Mouse (Mus musculus) cortical plate, adult 2 months (tissue): ENCODE measurements around the gene Dhx37. TPM values are rescaled to one million over a fixed set of nuclear protein-coding genes. Genes with fewer than 3 reads are reported as not detected.

Experiments used
- H3K27ac ChIP-seq: fragments of 200-500 bp; 2 replicates; pipeline ENCODE4 v1.5.1; 2012; ENCODE audit warnings: low read length, control low read depth, inconsistent platforms; ENCODE audit not compliant: insufficient read depth
- H3K4me1 ChIP-seq: fragments of 200-500 bp; 2 replicates; pipeline ENCODE4 v1.6.1; 2011; ENCODE audit warnings: low read length; ENCODE audit not compliant: control insufficient read depth, insufficient read depth
- H3K4me3 ChIP-seq: fragments of 200-500 bp; 2 replicates; pipeline ENCODE4 v1.5.1; 2011; ENCODE audit warnings: mild to moderate bottlenecking, low read length, control low read depth; ENCODE audit not compliant: insufficient read depth
- CTCF ChIP-seq: fragments of 200-500 bp; IDR thresholded peaks from 2 replicates; pipeline ENCODE4 v1.5.1; 2011; ENCODE audit warnings: mild to moderate bottlenecking, control low read depth, low read length; ENCODE audit not compliant: insufficient read depth; ENCODE audit errors: extremely low read depth
- POLR2A ChIP-seq: fragments of 200-500 bp; IDR thresholded peaks from 2 replicates; pipeline ENCODE4 v1.6.1; 2011; ENCODE audit warnings: mild to moderate bottlenecking, low read length, control low read depth; ENCODE audit not compliant: insufficient read depth; ENCODE audit errors: extremely low read depth
- polyA plus RNA-seq: library from polyadenylated mRNA; depleted of rRNA; stranded (reverse); fragments of >200 nt; gene quantifications from 2 replicates; pipeline ENCODE4 v1.2.3, GENCODE M21; 2012

Dhx37 gene
- polyA plus RNA-seq, 1 experiment: 16.9 TPM

DNA sequence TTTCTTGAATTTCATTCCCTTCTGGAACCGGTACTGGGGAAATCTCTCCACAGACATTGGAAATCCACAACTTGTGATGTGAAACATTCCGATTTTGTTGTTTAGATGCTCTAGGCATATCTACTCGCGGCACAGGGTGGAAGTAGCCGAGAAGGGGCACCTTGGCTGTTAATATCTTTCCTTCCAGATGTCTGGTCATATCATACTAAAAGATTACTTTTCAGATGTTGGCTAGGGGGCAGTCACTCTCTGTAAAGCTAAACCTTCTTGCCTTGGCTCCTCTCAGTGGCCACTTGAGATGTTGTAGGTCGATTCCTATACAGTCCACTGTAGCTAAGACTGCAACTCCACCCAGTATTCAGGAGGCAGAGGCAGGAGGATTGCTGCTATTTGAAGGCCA lies 22.2 kb upstream of the Dhx37 start:
- H3K27ac ChIP-seq: no peak overlapping the region
- no peak overlapping the region for H3K4me3 ChIP-seq
- TF ChIP-seq POLR2A: no peak
- no peak for TF ChIP-seq CTCF
- H3K4me1 ChIP-seq: no peaks in the 10 kb centered on the region

DNA sequence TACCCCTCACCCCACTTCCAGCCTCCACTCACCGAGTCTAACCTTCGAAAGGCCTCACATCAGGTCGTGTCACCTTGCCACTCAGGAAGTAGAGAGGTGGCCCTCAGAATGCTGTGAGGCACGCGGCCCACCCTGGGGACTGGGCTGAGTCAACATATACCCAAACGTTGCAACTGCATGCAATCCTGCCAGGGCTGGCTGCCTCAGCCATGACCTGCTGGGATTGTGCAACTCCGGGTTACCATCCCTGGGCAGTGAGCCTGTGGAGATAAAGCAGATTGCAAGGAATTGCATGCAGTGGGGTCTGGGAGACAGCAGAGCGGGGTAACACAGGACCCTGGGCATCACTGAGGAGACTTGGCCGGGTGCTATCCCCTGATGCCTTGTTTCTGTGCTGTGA lies 18.7 kb upstream of the Dhx37 start:
- H3K4me3 ChIP-seq: no peak overlapping the region
- TF ChIP-seq POLR2A: no peak
- peaks cover 3% of the 10 kb centered on the region; the same call in 1 of the 2 replicates for H3K4me1 ChIP-seq
- no peak overlapping the region for H3K27ac ChIP-seq

DNA sequence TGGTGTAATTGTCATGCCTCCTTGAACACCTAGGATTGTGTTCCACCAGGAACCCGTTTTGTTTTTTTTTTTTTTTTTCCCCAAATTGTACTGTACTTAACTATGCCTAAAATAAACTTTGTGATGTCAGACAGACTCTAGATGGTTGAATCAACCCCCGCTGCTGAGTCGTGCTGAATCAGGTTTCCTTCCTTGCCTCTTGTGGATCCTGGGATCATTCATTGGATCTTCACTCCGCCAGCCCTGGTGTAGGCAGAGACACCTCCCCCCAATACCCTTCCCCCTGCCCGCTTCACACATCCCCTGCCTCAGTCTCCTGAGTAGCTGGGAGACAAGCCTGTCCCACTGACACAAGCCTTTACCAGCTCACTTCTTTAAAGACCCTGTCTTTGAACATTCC lies 15.4 kb upstream of the Dhx37 start:
- Histone ChIP-seq H3K4me1 (peaks cover 7% of the 10 kb centered on the region; the same call in 1 of the 2 replicates), H3K4me3 (no peak overlapping the region), H3K27ac (no peak overlapping the region)
- no peak for TF ChIP-seq POLR2A
- no peak for TF ChIP-seq CTCF

DNA sequence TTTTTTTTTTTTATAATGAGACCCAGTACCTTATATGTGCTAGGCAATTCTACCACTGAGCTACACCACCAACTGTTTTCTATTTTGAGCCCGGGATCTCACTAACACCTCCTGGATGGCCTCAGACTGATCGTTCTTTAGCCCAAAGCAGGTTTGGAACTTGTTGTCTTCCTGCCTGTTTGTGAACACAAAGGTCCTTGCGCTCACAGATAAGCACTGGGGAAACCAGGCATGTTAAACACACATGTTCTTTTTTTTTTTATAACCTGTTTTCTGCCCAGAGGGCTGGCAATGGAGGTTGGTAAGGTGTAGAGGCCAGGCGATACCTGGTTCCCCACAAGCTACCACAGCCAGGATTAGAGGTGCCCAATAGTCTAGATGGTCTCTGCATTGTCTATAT lies 14.7 kb upstream of the Dhx37 start:
- TF ChIP-seq POLR2A (no peak), CTCF (no peak)
- Histone ChIP-seq H3K27ac (no peak overlapping the region), H3K4me1 (peaks cover 7% of the 10 kb centered on the region; the same call in 1 of the 2 replicates), H3K4me3 (no peak overlapping the region)

DNA sequence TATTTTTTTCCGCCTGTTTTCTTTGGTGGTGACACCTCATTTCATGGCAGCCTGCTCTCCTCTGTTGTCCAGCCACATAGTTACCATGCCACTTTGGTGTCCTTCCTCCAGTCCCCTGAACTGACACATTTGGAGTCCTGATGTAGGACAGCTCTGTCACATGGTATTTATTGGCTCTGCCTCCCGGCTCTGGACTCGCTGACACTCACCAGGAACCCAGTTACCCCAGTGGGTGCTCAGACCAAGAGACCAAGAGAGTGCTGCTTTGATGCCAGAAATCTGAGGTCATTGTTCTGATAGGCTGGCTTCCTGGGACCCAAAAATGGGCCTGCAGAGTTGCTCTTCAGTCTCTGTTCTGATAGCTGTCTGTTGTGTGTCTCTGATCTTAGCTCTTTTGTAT lies 14.1 kb upstream of the Dhx37 start:
- Histone ChIP-seq H3K4me1 (peaks cover 7% of the 10 kb centered on the region; the same call in 1 of the 2 replicates), H3K27ac (no peak overlapping the region), H3K4me3 (no peak overlapping the region)
- TF ChIP-seq CTCF (no peak), POLR2A (no peak)

DNA sequence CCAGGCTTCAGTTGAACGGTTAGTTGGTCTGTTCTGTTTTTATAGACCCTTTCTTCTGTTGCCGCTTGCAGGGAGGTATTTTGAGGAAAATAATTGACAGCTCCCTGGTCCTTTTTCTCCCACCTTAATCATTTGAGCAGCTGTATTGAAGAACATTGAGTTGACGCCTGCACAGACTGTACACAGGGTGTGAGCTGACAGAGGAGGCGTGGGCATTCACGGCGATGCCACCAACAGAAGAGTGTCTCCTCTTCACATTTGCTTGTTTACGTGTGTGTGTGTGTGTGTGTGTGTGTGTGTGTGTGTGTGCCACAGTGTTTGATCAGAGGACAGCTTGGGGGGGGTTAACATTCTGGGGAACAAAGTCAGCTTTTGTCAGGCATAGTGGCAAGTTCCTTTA lies 12.4 kb upstream of the Dhx37 start:
- Histone ChIP-seq H3K27ac (no peak overlapping the region), H3K4me3 (no peak overlapping the region)

DNA sequence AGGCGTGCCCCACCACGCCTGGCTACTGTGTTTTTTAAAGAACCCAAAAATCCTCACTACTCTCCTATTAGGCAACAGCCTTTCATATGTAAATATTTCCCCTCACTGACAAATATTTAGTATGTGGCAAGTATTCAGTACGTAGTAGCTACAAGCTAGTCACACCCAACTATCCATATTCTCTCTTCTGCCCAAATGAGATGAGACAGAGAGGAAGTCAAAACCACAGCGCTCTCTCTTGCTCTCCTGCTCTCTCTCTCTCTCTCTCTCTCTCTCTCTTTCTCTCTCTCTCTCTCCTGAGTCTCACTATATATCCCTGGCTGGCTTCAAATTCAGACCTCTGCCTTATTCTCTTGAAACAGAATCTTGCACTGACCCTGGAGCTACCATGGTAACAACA lies 10.6 kb upstream of the Dhx37 start:
- Histone ChIP-seq H3K4me3 (no peak overlapping the region), H3K4me1 (peaks cover 7% of the 10 kb centered on the region; the same call in 1 of the 2 replicates), H3K27ac (no peak overlapping the region)
- TF ChIP-seq CTCF (no peak), POLR2A (no peak)

More for the DNA sequence above, 12.4 kb upstream of the Dhx37 start:
- TF ChIP-seq POLR2A (no peak), CTCF (no peak)
- peaks cover 7% of the 10 kb centered on the region; the same call in 1 of the 2 replicates for H3K4me1 ChIP-seq

DNA sequence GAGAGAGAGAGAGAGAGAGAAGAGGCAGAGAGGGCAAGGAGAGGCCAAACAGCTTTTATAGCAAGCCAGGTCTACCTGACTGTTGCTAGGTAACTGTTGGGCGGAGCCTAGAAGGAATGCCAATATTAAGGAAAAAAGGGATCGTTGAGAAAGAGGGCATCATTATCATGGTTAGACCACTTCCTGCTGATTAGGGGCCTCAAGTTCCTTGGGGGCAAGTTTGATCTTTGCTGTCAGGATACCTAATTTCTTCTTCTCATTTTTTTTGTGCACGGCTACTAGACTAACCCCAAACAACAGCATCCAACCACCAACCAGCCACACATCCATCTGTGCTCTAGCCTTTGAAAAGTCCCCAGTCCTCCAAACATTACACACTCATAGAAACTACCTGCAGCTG lies 10.0 kb upstream of the Dhx37 start:
- peaks cover 5% of the 10 kb centered on the region; the same call in 1 of the 2 replicates for H3K4me1 ChIP-seq
- H3K27ac ChIP-seq: no peak overlapping the region
- no peak for TF ChIP-seq CTCF
- no peak for TF ChIP-seq POLR2A
- no peak overlapping the region for H3K4me3 ChIP-seq

DNA sequence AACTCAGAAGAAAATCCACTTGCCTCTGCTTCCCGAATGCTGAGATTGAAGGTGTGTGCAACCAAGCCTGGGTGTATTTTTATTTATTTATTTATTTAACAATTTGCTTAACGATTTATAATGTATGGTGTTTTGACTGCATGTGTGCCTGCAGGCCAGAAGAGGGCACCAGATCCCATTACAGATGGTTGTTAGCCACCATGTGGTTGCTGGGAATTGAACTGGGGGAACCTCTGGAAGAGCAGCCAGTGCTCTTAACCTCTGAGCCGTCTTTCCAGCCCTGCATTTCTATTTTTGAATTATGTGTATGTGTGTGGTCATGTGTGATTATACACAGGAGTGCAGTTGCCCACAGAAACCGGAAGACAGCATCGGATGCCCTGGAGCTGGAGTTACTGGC lies 9.4 kb upstream of the Dhx37 start:
- H3K4me1 ChIP-seq: peaks cover 4% of the 10 kb centered on the region; the same call in 1 of the 2 replicates
- H3K4me3 ChIP-seq: no peak overlapping the region
- H3K27ac ChIP-seq: no peak overlapping the region
- TF ChIP-seq CTCF (no peak), POLR2A (no peak)

DNA sequence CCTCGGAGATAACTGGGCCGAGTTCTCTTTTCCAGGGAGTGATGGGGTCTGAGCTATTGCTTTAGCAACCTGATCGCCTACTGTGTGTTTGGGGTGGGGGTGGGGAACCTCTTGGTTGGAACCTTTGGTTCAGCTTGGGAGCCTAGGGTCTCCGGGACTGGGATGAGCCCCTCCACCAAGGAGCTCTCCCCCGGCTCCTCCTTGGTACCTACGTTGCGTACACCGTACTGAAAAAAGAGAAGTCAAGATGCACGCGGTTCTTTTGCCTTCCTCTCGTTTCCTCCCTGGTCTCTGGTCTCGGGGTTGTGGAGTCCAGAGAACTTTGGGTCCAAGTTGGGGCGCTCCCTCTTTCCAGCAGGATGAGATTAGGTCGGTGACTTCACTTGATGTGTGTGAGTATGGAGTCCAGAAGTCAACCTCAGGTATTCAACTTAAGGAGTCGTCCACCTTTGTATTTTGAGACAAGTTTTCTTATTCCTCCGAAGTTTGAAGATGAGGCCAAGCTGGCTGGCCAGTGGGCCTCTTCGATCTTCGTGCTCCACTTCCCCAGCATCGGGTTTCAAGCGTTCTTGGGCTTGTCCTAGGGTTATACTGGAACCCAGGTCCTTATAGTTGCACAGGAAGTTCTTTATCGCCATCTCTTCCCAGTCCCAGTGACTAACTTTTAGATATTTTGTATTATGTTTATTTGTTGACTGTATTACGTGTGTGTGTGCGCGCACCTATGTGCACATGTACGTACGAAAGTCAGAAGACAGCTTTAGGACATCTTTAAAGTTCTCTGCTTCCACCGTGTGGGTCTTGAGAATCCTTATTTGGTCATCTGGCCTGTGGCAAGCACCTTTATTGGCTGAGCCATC lies 8.4 kb upstream of the Dhx37 start:
- peak overlapping the region; percentile 44 for H3K4me3 ChIP-seq
- no peak overlapping the region for H3K27ac ChIP-seq
- H3K4me1 ChIP-seq: peaks cover 4% of the 10 kb centered on the region; the same call in 1 of the 2 replicates
- TF ChIP-seq POLR2A (no peak), CTCF (no peak)
